Mouse (Mus musculus): ENCODE measurements at regions not wholly inside any gene's neighbourhood (a gene's known extent, or its start where the extent isn't known, plus 50 kb on each side); places are given as distances from the start of the nearest gene placed in this dataset.

DNA sequence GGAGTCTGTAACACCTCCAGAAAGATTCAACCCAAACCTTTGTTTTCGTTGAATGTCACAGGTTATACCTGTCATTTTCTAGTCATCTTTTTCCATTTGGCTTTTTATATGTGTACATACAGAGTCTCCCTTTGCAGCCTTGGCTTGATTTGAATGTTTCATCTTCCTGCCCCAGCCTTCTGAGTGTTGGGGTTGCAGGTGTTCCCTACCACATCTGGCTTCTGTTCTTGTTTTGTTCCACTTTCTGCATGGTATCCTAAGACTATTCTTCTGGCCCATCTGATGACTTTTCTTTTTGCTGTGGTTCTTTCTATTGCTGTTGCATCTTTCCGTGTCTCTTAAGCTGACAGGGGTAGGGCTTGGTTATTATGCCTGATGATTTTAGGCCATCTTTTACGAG is 111.3 kb upstream of the Gnao1 start:
- no peak for TF ChIP-seq CTCF (IDR thresholded peaks at IDR 0.05; ENCODE audit: control insufficient read depth, insufficient read depth, low read length)
- TF ChIP-seq POLR2A (IDR thresholded peaks at IDR 0.05; ENCODE audit: borderline replicate concordance, control insufficient read depth, low read depth, low read length) = no peak
